Mouse (Mus musculus): ENCODE measurements around the gene Mcu.

DNA sequence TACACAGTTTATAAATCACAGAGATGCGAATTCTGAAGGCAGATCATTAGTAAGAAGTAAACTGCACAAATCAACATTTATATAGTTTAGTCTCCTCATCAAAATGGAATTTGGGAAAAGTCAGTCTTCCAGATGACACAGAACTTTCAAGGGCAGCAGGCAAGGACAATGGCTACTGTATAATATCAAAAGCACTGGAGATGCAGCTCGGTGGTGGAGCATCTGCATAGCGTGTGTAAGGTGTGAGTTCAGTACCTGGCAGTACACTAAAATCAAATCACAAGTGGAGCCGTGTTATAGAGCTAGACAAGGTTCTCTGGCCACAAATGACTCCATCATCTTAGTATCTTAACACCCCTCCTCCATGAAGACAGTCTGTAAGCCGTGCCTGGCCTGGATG lies 58.3 kb downstream of the Mcu start:
- TF ChIP-seq POLR2A (IDR thresholded peaks at IDR 0.05; ENCODE audit: low read depth, low read length) (no peak), CTCF (IDR thresholded peaks at IDR 0.05; ENCODE audit: extremely low read depth, insufficient read depth, insufficient read length, insufficient replicate concordance) (no peak)

All from spleen, adult 2 months (tissue).